Mouse (Mus musculus): ENCODE data around the gene Olfr297. TPM values are rescaled to one million over a fixed set of nuclear protein-coding genes. Genes with fewer than 3 reads are reported as not detected.

Olfr297 gene
- not detected in 2 replicates for polyA plus RNA-seq (2016; fragmentation: Nextera tagmentation; extraction: Ambion mirVana)

DNA sequence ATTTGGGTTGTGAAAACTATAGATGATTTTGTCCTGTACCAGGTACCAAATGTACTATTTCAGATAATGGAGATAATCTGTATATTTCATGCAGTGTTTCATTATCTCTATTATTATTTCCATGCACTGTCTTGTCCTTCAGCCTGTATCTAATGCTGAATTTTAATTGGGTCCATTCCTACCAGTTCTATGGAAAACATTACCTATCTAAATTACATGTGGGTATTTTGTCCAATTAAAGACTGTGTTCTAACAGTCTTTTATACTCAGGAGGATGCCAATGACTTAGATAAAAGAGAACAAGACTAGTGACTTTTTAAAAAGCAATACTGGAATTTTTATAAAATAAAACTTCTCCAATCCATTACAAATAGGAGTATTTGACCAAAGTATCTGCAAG is at the start of gene Olfr297:
Olfr297 (plus strand) TSS at position 301 of the 400 bp plus-strand sequence.
- no peaks in the 10 kb centered on the region for H3K27me3 ChIP-seq
- H3K4me2 ChIP-seq (replicated peaks): no peak within 1 kb of the TSS
- no peaks in the 10 kb centered on the region for H3K9me3 ChIP-seq (replicated peaks)
- no peaks in the 10 kb centered on the region for H3K36me3 ChIP-seq
- no peak within 1 kb of the TSS for H3K9ac ChIP-seq
- H3K4me1 ChIP-seq: no peaks in the 10 kb centered on the region
- H3K4me3 ChIP-seq: no peak within 1 kb of the TSS
- H3K27ac ChIP-seq: no peak within 1 kb of the TSS
- no peak for ATAC-seq (ENCODE audit: low FRiP score)

DNA sequence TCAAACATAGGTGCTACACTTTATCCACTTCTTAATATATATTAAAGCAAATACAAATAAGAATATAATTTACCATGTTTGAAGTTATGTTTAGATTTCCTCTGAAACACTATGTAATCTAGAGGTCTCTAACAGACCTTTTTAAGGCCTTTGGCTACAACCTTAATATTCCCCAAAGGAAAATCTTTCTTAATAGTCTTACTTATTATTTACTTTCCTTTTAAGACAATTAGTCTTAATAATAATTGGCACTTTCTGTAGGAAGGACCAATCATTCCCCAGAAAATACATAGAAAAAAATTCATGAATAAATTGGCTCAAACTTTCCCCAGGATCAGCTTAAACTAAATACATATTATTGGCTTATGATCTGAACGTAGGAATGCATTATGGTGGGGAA is 27.4 kb upstream of the Olfr297 start, which contains the start of gene Olfr298:
Olfr298 (minus strand) TSS at position 101 of the 400 bp plus-strand sequence.
- no peak within 1 kb of the TSS for H3K9ac ChIP-seq
- no peaks in the 10 kb centered on the region for H3K36me3 ChIP-seq
- WGBS: 86% methylated on average over 1 of the region's 1 CpGs
- no peaks in the 10 kb centered on the region for H3K4me1 ChIP-seq
- H3K4me3 ChIP-seq: no peak within 1 kb of the TSS
- no peaks in the 10 kb centered on the region for H3K27me3 ChIP-seq
- no peak within 1 kb of the TSS for H3K4me2 ChIP-seq (replicated peaks)
- no peak for ATAC-seq (ENCODE audit: low FRiP score)
- no peaks in the 10 kb centered on the region for H3K9me3 ChIP-seq (replicated peaks)
- no peak within 1 kb of the TSS for H3K27ac ChIP-seq

Other genes with a start within 250 kb of the Olfr297 start
- not detected in 2 replicates for gene Olfr310, start 242.8 kb upstream of the Olfr297 start, polyA plus RNA-seq (2016; fragmentation: Nextera tagmentation; extraction: Ambion mirVana)
- gene Olfr309, start 206.3 kb upstream of the Olfr297 start, polyA plus RNA-seq (2016; fragmentation: Nextera tagmentation; extraction: Ambion mirVana): not detected in 2 replicates
- gene Olfr308, start 194.3 kb upstream of the Olfr297 start, polyA plus RNA-seq (2016; fragmentation: Nextera tagmentation; extraction: Ambion mirVana): not detected in 2 replicates
- gene Olfr307, start 182.4 kb upstream of the Olfr297 start, polyA plus RNA-seq (2016; fragmentation: Nextera tagmentation; extraction: Ambion mirVana): not detected in 2 replicates
- gene Olfr305, start 153.0 kb upstream of the Olfr297 start, polyA plus RNA-seq (2016; fragmentation: Nextera tagmentation; extraction: Ambion mirVana): not detected in 2 replicates
- gene Olfr304, start 133.3 kb upstream of the Olfr297 start, polyA plus RNA-seq (2016; fragmentation: Nextera tagmentation; extraction: Ambion mirVana): not detected in 2 replicates
- not detected in 2 replicates for gene Olfr303, start 122.2 kb upstream of the Olfr297 start, polyA plus RNA-seq (2016; fragmentation: Nextera tagmentation; extraction: Ambion mirVana)
- gene Olfr301, start 116.1 kb upstream of the Olfr297 start, polyA plus RNA-seq (2016; fragmentation: Nextera tagmentation; extraction: Ambion mirVana): not detected in 2 replicates
- gene Olfr299, start 60.0 kb upstream of the Olfr297 start, polyA plus RNA-seq (2016; fragmentation: Nextera tagmentation; extraction: Ambion mirVana): not detected in 2 replicates
- not detected in 2 replicates for gene Olfr298, start 27.5 kb upstream of the Olfr297 start, polyA plus RNA-seq (2016; fragmentation: Nextera tagmentation; extraction: Ambion mirVana)
- not detected in 2 replicates for gene Olfr295, start 63.9 kb downstream of the Olfr297 start, polyA plus RNA-seq (2016; fragmentation: Nextera tagmentation; extraction: Ambion mirVana)
- not detected in 2 replicates for gene Olfr294, start 96.7 kb downstream of the Olfr297 start, polyA plus RNA-seq (2016; fragmentation: Nextera tagmentation; extraction: Ambion mirVana)
- gene Olfr293, start 129.1 kb downstream of the Olfr297 start, polyA plus RNA-seq (2016; fragmentation: Nextera tagmentation; extraction: Ambion mirVana): not detected in 2 replicates
- gene Olfr292, start 168.4 kb downstream of the Olfr297 start, polyA plus RNA-seq (2016; fragmentation: Nextera tagmentation; extraction: Ambion mirVana): not detected in 2 replicates